Mouse (Mus musculus): ENCODE results near the gene Lctl. TPM values are rescaled to one million over a fixed set of nuclear protein-coding genes. Genes with fewer than 3 reads are reported as not detected.

Lctl gene
- total and polyA plus RNA-seq, 2 experiments from 2014 or later: not detected

DNA sequence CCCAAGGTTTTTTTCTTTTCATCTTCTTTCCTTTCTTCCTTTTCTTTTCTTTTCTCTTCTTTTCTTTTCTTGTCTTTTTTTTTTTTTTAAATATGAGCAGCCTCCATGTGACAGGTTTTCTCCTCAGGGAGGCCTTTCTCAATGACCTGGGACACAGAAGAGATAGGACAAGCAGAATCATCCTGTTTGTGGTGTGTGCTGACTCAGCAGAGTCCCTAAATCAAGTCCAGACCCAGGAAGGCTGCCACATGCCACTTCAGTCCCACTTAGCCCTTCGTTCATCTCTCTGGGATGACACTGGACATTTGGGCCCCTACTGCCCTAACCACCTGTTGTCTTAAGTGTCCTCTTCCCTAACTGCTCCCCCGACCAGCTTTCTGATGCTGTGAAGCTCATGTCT is 40.5 kb upstream of the Lctl start:
- H3K27me3 ChIP-seq (ENCODE audit: insufficient read depth, low read length): no peaks in the 10 kb centered on the region
- no peak overlapping the region for H3K4me3 ChIP-seq (ENCODE audit: low read depth, low read length)
- no peak for TF ChIP-seq CTCF (IDR thresholded peaks at IDR 0.05)
- no peak overlapping the region for H3K4me2 ChIP-seq (ENCODE audit: low read depth, low read length, poor library complexity, severe bottlenecking)
- no peaks in the 10 kb centered on the region for H3K36me3 ChIP-seq (ENCODE audit: insufficient read depth, low read length)
- no peaks in the 10 kb centered on the region for H3K9me3 ChIP-seq (ENCODE audit: low read length)
- DNase-seq (ENCODE audit: low spot score): no peak
- H3K4me1 ChIP-seq (ENCODE audit: insufficient read depth, low read length): no peaks in the 10 kb centered on the region
- ATAC-seq (ENCODE audit: low FRiP score): no peak
- no peak overlapping the region for H3K9ac ChIP-seq (replicated peaks; ENCODE audit: low read length, poor library complexity, severe bottlenecking)
- no peak overlapping the region for H3K27ac ChIP-seq (ENCODE audit: low read depth, low read length)
- 72% methylated on average over 2 of the region's 2 CpGs for WGBS

- ATAC-seq (ENCODE audit: low FRiP score) (no peak), DNase-seq (ENCODE audit: low spot score) (no peak)
- H3K9me3 ChIP-seq (ENCODE audit: low read length): no peaks in the 10 kb centered on the region
- H3K9ac ChIP-seq (replicated peaks; ENCODE audit: low read length, poor library complexity, severe bottlenecking): no peak overlapping the region
- no peak overlapping the region for H3K27ac ChIP-seq (ENCODE audit: low read depth, low read length)
- no peak overlapping the region for H3K4me3 ChIP-seq (ENCODE audit: low read depth, low read length)
- no peaks in the 10 kb centered on the region for H3K36me3 ChIP-seq (ENCODE audit: insufficient read depth, low read length)
- 0 out of 2 replicates have a peak, but pooled peaks cover 4% of the 10 kb centered on the region for H3K27me3 ChIP-seq (ENCODE audit: insufficient read depth, low read length)
- no peak for TF ChIP-seq CTCF (IDR thresholded peaks at IDR 0.05)
- H3K4me2 ChIP-seq (ENCODE audit: low read depth, low read length, poor library complexity, severe bottlenecking): no peak overlapping the region
- no peaks in the 10 kb centered on the region for H3K4me1 ChIP-seq (ENCODE audit: insufficient read depth, low read length)
- WGBS: 50% methylated on average over 7 of the region's 7 CpGs
These were observed 38.6 kb upstream of the Lctl start for GRCm38 (mm10) chr9:64078386-64078792.

DNA sequence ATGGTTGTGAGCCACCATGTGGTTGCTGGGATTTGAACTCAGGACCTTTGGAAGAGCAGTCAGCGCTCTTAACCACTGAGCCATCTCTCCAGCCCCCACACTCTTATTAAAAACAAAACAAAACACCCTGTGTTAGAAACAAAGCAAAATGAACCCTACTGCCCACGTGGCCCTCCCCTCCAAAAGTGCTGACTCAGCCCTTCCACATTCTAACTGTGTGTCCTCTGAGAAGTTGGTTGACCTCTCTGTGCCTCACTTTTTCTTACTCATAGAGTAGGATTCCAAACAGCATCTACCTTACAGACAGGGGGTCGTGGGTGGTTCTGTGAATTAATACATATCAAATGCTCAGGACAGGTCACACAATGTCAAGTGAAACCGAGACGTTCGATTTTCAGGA is 37.0 kb upstream of the Lctl start:
- ATAC-seq (ENCODE audit: low FRiP score) (no peak), DNase-seq (ENCODE audit: low spot score) (no peak)
- H3K27ac ChIP-seq (ENCODE audit: low read depth, low read length): no peak overlapping the region
- no peak overlapping the region for H3K4me3 ChIP-seq (ENCODE audit: low read depth, low read length)
- no peak overlapping the region for H3K4me2 ChIP-seq (ENCODE audit: low read depth, low read length, poor library complexity, severe bottlenecking)
- H3K4me1 ChIP-seq (ENCODE audit: insufficient read depth, low read length): peaks cover 2% of the 10 kb centered on the region
- no peaks in the 10 kb centered on the region for H3K36me3 ChIP-seq (ENCODE audit: insufficient read depth, low read length)
- H3K9me3 ChIP-seq (ENCODE audit: low read length): no peaks in the 10 kb centered on the region
- H3K9ac ChIP-seq (replicated peaks; ENCODE audit: low read length, poor library complexity, severe bottlenecking): no peak overlapping the region
- 0 out of 2 replicates have a peak, but pooled peaks cover 7% of the 10 kb centered on the region for H3K27me3 ChIP-seq (ENCODE audit: insufficient read depth, low read length)
- TF ChIP-seq CTCF (IDR thresholded peaks at IDR 0.05): no peak
- WGBS: 86% methylated on average over 6 of the region's 6 CpGs

- DNase-seq (ENCODE audit: low spot score): no peak
- TF ChIP-seq CTCF (IDR thresholded peaks at IDR 0.05): no peak
- Histone ChIP-seq H3K9me3 (ENCODE audit: low read length) (no peaks in the 10 kb centered on the region), H3K4me3 (ENCODE audit: low read depth, low read length) (peak overlapping the region; percentile 39), H3K9ac (replicated peaks; ENCODE audit: low read length, poor library complexity, severe bottlenecking) (no peak overlapping the region), H3K36me3 (ENCODE audit: insufficient read depth, low read length) (no peaks in the 10 kb centered on the region), H3K27ac (ENCODE audit: low read depth, low read length) (no peak overlapping the region), H3K4me2 (ENCODE audit: low read depth, low read length, poor library complexity, severe bottlenecking) (peak overlapping the region; percentile 89), H3K27me3 (ENCODE audit: insufficient read depth, low read length) (0 out of 2 replicates have a peak, but pooled peaks cover 13% of the 10 kb centered on the region), H3K4me1 (ENCODE audit: insufficient read depth, low read length) (peaks cover 3% of the 10 kb centered on the region)
- no peak for ATAC-seq (ENCODE audit: low FRiP score)
- WGBS: 39% methylated on average over 7 of the region's 7 CpGs
These were observed 32.7 kb upstream of the Lctl start for GRCm38 (mm10) chr9:64084231-64084630.

DNA sequence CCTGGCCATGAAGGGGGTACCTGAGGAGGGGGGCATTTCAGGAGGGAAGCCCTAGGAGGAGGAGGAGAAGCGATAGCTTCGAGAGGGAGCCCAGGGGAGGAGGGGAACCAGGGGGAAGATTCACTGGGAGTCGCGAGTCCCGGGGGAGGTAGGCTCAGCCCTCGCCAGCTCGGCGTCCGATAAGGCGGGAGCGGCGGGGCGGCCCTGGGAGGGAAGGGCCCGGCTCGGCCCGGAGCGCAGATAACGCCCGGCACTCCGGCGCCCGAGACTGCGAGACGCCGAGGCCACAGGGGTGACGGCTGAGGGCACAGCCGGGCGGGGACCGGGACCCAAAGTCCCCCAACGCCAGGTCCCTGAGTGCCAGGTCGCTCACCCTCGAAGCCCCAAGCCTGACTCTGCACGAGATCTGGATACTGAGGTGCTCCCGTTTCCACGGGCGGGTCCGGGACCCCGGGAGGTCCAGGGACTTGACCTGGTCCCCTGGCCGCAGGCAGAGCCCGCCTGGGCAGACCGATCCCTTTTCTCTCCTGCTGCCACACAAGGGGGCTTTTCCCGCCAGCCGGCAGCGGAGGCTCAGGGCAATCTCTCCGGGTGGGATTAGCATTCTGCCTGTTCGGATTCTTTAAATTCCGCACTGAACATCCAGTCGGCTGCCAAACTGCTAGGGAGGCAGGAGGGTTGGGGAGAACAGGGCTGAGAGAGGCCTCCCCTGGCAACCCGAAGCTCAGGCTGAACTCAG is 32.1 kb upstream of the Lctl start:
- H3K4me3 ChIP-seq (ENCODE audit: low read depth, low read length): peak overlapping the region; percentile 39
- no peaks in the 10 kb centered on the region for H3K9me3 ChIP-seq (ENCODE audit: low read length)
- H3K9ac ChIP-seq (replicated peaks; ENCODE audit: low read length, poor library complexity, severe bottlenecking): peak overlapping the region; percentile 54
- no peaks in the 10 kb centered on the region for H3K36me3 ChIP-seq (ENCODE audit: insufficient read depth, low read length)
- H3K27me3 ChIP-seq (ENCODE audit: insufficient read depth, low read length): 0 out of 2 replicates have a peak, but pooled peaks cover 13% of the 10 kb centered on the region
- no peak for TF ChIP-seq CTCF (IDR thresholded peaks at IDR 0.05)
- no peak overlapping the region for H3K27ac ChIP-seq (ENCODE audit: low read depth, low read length)
- ATAC-seq (ENCODE audit: low FRiP score) (no peak), DNase-seq (ENCODE audit: low spot score) (peak; percentile 26)
- peaks cover 3% of the 10 kb centered on the region for H3K4me1 ChIP-seq (ENCODE audit: insufficient read depth, low read length)
- under 1% methylated on average over 36 of the region's 49 CpGs for WGBS
- H3K4me2 ChIP-seq (ENCODE audit: low read depth, low read length, poor library complexity, severe bottlenecking): peak overlapping the region; percentile 89

- WGBS: 76% methylated on average over 2 of the region's 2 CpGs
- H3K4me2 ChIP-seq (ENCODE audit: low read depth, low read length, poor library complexity, severe bottlenecking): no peak overlapping the region
- ATAC-seq (ENCODE audit: low FRiP score) (no peak), DNase-seq (ENCODE audit: low spot score) (no peak)
- H3K27ac ChIP-seq (ENCODE audit: low read depth, low read length): no peak overlapping the region
- H3K36me3 ChIP-seq (ENCODE audit: insufficient read depth, low read length): no peaks in the 10 kb centered on the region
- H3K4me3 ChIP-seq (ENCODE audit: low read depth, low read length): no peak overlapping the region
- TF ChIP-seq CTCF (IDR thresholded peaks at IDR 0.05): no peak
- H3K27me3 ChIP-seq (ENCODE audit: insufficient read depth, low read length): 0 out of 2 replicates have a peak, but pooled peaks cover 13% of the 10 kb centered on the region
- H3K4me1 ChIP-seq (ENCODE audit: insufficient read depth, low read length): peaks cover 3% of the 10 kb centered on the region
- no peak overlapping the region for H3K9ac ChIP-seq (replicated peaks; ENCODE audit: low read length, poor library complexity, severe bottlenecking)
- H3K9me3 ChIP-seq (ENCODE audit: low read length): no peaks in the 10 kb centered on the region
These were observed 31.0 kb upstream of the Lctl start for GRCm38 (mm10) chr9:64085976-64086375.
